Mouse (Mus musculus): ENCODE data around the gene Cntnap5a.

Cntnap5a gene

GRCm38 (mm10) chr1:115684518-115685368 lies at the start of gene Cntnap5a:
Gene Cntnap5a (plus strand): TSS chr1:115684756.
- no peak for TF ChIP-seq GATA4 (IDR thresholded peaks at IDR 0.05; ENCODE audit: insufficient replicate concordance, low read length)

GRCm38 (mm10) chr1:115646921-115647320 lies 37.6 kb upstream of the Cntnap5a start:
- TF ChIP-seq GATA4 (IDR thresholded peaks at IDR 0.05; ENCODE audit: insufficient replicate concordance, low read length): no peak

- no peak for TF ChIP-seq GATA4 (IDR thresholded peaks at IDR 0.05; ENCODE audit: insufficient replicate concordance, low read length)
These were observed 26.1 kb upstream of the Cntnap5a start for GRCm38 (mm10) chr1:115658343-115659064.

- TF ChIP-seq GATA4 (IDR thresholded peaks at IDR 0.05; ENCODE audit: insufficient replicate concordance, low read length): no peak
These were observed 1.9 kb downstream of the Cntnap5a start for GRCm38 (mm10) chr1:115686494-115686893.

GRCm38 (mm10) chr1:115699798-115700197 lies 15.2 kb downstream of the Cntnap5a start:
- no peak for TF ChIP-seq GATA4 (IDR thresholded peaks at IDR 0.05; ENCODE audit: insufficient replicate concordance, low read length)

GRCm38 (mm10) chr1:115742556-115742955 lies 58.0 kb downstream of the Cntnap5a start:
- TF ChIP-seq GATA4 (IDR thresholded peaks at IDR 0.05; ENCODE audit: insufficient replicate concordance, low read length): no peak

- no peak for TF ChIP-seq GATA4 (IDR thresholded peaks at IDR 0.05; ENCODE audit: insufficient replicate concordance, low read length)
These were observed 61.0 kb downstream of the Cntnap5a start for GRCm38 (mm10) chr1:115745569-115745968.

GRCm38 (mm10) chr1:115784737-115785136 lies 100.2 kb downstream of the Cntnap5a start:
- no peak for TF ChIP-seq GATA4 (IDR thresholded peaks at IDR 0.05; ENCODE audit: insufficient replicate concordance, low read length)

GRCm38 (mm10) chr1:115842591-115842990 lies 158.0 kb downstream of the Cntnap5a start:
- no peak for TF ChIP-seq GATA4 (IDR thresholded peaks at IDR 0.05; ENCODE audit: insufficient replicate concordance, low read length)

GRCm38 (mm10) chr1:115847605-115848004 lies 163.0 kb downstream of the Cntnap5a start:
- no peak for TF ChIP-seq GATA4 (IDR thresholded peaks at IDR 0.05; ENCODE audit: insufficient replicate concordance, low read length)

- TF ChIP-seq GATA4 (IDR thresholded peaks at IDR 0.05; ENCODE audit: insufficient replicate concordance, low read length): no peak
These were observed 167.7 kb downstream of the Cntnap5a start for GRCm38 (mm10) chr1:115852206-115852605.

GRCm38 (mm10) chr1:115918396-115918795 lies 233.8 kb downstream of the Cntnap5a start:
- no peak for TF ChIP-seq GATA4 (IDR thresholded peaks at IDR 0.05; ENCODE audit: insufficient replicate concordance, low read length)

- TF ChIP-seq GATA4 (IDR thresholded peaks at IDR 0.05; ENCODE audit: insufficient replicate concordance, low read length): no peak
These were observed 241.6 kb downstream of the Cntnap5a start for GRCm38 (mm10) chr1:115925953-115926665.

- TF ChIP-seq GATA4 (IDR thresholded peaks at IDR 0.05; ENCODE audit: insufficient replicate concordance, low read length): no peak
These were observed 247.5 kb downstream of the Cntnap5a start for GRCm38 (mm10) chr1:115932045-115932444.

GRCm38 (mm10) chr1:115945892-115946291 lies 261.3 kb downstream of the Cntnap5a start:
- no peak for TF ChIP-seq GATA4 (IDR thresholded peaks at IDR 0.05; ENCODE audit: insufficient replicate concordance, low read length)
